Mouse (Mus musculus) layer of hippocampus, adult 2 months (tissue): ENCODE results near the gene Gm4450. TPM values are rescaled to one million over a fixed set of nuclear protein-coding genes. Genes with fewer than 3 reads are reported as not detected.
"Not testable (repeated sequence)": the region's sequence is repeated elsewhere in the genome, so short reads cannot be mapped to it uniquely, and the experiment has no call there.

Experiments
- DNase-seq, 2 experiments: peaks; one replicate each; pipeline ENCODE4 v3.0.0; 2022; ENCODE audit warnings: low spot score in 2 of 2
- H3K27ac ChIP-seq: fragments of 200-600 bp; 2 replicates; pipeline ENCODE4 v1.8.1; 2022
- H3K4me3 ChIP-seq: fragments of 200-600 bp; 2 replicates; pipeline ENCODE4 v1.8.1; 2022; ENCODE audit warnings: mild to moderate bottlenecking
- total RNA-seq, 2 experiments: library from RNA; stranded (reverse); gene quantifications; 2 replicates each; pipeline ENCODE4 v1.2.3; 2021

Gene Gm4450
- total RNA-seq, 2 experiments from 2014 or later, result not detected

DNA sequence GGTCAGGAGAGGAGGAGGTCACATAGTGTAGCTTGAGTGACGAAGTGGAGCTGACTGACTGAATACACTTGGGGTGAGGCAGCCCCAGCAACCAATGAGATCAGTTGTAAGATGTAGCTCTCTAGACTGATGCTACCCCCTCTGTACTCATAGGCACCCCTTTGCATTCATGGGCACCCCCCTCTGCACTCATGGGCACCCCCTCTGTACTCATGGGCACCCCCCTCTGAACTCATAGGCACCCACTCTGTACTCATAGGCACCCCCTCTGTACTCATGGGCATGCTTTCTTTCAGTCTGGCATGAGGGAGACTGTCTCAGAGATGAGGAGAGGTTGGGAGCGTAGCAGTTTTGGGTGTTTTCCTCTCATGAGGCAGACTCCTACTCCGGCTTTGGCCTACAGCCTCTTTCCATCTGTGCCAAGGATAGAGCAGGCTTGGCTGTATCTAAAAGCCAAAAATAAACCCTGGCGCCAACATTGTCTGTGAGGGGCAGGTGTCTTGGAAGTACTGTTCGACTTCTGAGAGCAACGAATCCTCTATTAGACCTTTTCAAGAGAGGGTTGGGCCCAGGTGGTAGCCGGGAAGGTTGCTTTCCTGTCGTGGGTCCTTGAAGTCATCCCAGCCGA lies 52.5 kb downstream of the Gm4450 start:
- not testable (repeated sequence) for H3K4me3 ChIP-seq
- DNase-seq, result peak in 1 of 2 experiments; percentile 12
- H3K27ac ChIP-seq, result 0 out of 2 replicates have a peak overlapping the region, but pooled peaks have one; percentile 10

Other genes starting within 250 kb of the Gm4450 start
- gene Reg4, start 235.0 kb downstream of the Gm4450 start, total RNA-seq, result not detected
- gene Hmgcs2, start 176.7 kb downstream of the Gm4450 start, total RNA-seq, result 10 to 100 TPM in 1 of 2 experiments, 1 to 10 TPM in 1; 8.3 to 10.3 TPM
- 10 to 100 TPM; 66.8 to 82.0 TPM for gene Phgdh, start 117.1 kb downstream of the Gm4450 start, total RNA-seq
- 10 to 100 TPM; 28.5 to 29.1 TPM for gene Zfp697, start 74.7 kb downstream of the Gm4450 start, total RNA-seq
- gene Hsd3b4, start 53.4 kb upstream of the Gm4450 start, total RNA-seq, result not detected
- not detected for gene Gm10681, start 131.7 kb upstream of the Gm4450 start, total RNA-seq
- gene Hsd3b5, start 173.1 kb upstream of the Gm4450 start, total RNA-seq, result not detected